Mouse (Mus musculus) brain, embryonic 14.5 days (tissue): ENCODE measurements around the gene Dpy19l3.

Experiments used
- CTCF ChIP-seq: fragments of 200-500 bp; IDR thresholded peaks from 2 replicates; pipeline ENCODE4 v1.5.1; 2012; ENCODE audit warnings: inconsistent platforms, mild to moderate bottlenecking, moderate library complexity, borderline replicate concordance; ENCODE audit not compliant: insufficient read depth, insufficient read length; ENCODE audit errors: extremely low read depth
- POLR2A ChIP-seq: fragments of 200-500 bp; IDR thresholded peaks from 2 replicates; pipeline ENCODE4 v1.6.1; 2012; ENCODE audit warnings: mild to moderate bottlenecking, inconsistent platforms, borderline replicate concordance; ENCODE audit not compliant: poor library complexity, insufficient read depth, insufficient read length, severe bottlenecking; ENCODE audit errors: extremely low read depth

DNA sequence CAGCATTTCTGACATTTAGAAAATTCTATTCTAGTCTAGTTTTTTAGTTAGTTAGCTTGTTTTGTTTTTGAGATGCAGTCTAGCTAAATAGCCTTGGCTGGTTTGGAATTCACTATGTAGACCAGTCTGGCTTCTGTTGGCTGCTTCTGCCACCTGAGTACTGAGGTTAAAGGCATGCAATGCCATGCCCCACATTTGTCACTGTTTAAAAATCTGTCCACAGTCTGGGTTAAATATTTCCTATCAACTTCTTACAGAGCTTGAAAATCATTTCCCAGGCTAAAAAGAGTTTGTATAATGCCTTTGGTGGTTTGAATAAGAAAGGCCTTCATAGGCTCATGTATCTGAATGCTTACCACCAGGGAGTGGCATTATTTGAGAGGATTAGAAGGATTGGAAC lies 15.4 kb downstream of the Dpy19l3 start:
- TF ChIP-seq CTCF (no peak), POLR2A (no peak)
